Mouse (Mus musculus): ENCODE results near the gene Rps2. TPM values are rescaled to one million over a fixed set of nuclear protein-coding genes. Genes with fewer than 3 reads are reported as not detected.
A peak's percentile ranks its signal among the peaks of the same experiment; 100 is the strongest.

The Rps2 gene
- polyA plus RNA-seq, 1 experiment from 2014 or later, result 841 TPM

DNA sequence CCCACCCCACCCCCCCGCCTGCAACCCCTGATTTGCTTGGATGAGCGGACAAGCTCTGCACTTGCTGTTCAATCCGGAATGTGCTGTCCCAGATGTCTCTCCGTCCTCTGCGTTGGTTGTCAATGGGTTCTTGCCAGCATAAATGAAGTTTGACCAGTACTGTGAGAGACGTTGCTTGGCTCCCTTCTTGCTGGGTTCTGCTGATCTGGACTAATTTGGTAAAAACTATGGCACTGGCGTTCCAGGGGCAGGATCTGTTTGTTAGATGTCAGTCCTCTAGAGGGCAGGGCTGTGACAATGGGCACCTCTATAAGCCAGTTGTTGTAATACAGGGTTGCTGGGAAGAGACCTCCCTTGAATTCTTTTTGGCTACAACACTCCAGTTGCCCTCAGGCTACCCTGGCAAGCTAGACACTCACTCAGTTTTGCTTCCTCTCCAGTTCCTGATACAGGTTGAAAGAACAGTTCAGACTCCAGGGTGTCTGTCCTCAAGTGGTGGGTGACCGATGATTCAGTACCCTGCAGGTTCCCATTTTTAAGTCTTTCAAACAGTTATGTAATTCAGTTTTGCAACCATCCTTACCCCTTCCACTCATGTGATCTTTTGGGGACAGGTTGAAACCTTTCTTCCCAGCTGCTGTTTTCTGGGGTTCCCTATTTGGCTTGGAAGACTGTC, 19.4 kb downstream of the Rps2 start:
- no peak for ATAC-seq (ENCODE audit: low FRiP score)
- 23% methylated on average over 8 of the region's 8 CpGs for WGBS
- Histone ChIP-seq H3K4me2 (replicated peaks) (peak overlapping the region; percentile 72), H3K9ac (peak overlapping the region; percentile 61), H3K27ac (no peak overlapping the region), H3K9me3 (replicated peaks) (no peaks in the 10 kb centered on the region), H3K4me3 (peak overlapping the region; percentile 49), H3K4me1 (peaks cover 15% of the 10 kb centered on the region), H3K27me3 (peaks cover 2% of the 10 kb centered on the region; the same call in 1 of the 2 replicates), H3K36me3 (peaks cover 18% of the 10 kb centered on the region; the same call in 1 of the 2 replicates)

DNA sequence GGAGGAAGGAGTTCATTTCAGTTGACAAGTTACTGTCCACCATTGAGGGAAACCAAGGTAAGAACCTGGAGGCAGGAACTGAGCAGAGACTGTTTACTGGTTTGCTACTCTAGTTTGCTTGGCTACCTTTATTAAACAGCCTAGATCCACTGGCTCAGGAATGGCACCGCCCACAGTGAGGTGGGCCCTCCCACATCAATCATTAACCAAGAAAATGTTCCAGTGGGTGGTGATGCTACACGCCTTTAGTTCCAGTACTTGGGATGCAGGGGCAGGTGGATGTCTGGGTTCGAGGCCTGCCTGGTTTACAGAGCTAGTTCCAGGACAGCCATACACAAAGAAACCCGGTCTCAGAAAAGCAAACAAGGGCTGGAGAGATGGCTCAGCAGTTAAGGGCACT, 20.3 kb downstream of the Rps2 start:
- Histone ChIP-seq H3K4me2 (replicated peaks) (no peak overlapping the region), H3K27me3 (no peaks in the 10 kb centered on the region; the same call in 1 of the 2 replicates), H3K4me1 (peaks cover 15% of the 10 kb centered on the region), H3K9ac (no peak overlapping the region), H3K27ac (no peak overlapping the region), H3K4me3 (no peak overlapping the region), H3K36me3 (peaks cover 18% of the 10 kb centered on the region; the same call in 1 of the 2 replicates), H3K9me3 (replicated peaks) (no peaks in the 10 kb centered on the region)
- 84% methylated on average over 4 of the region's 4 CpGs for WGBS
- no peak for ATAC-seq (ENCODE audit: low FRiP score)

DNA sequence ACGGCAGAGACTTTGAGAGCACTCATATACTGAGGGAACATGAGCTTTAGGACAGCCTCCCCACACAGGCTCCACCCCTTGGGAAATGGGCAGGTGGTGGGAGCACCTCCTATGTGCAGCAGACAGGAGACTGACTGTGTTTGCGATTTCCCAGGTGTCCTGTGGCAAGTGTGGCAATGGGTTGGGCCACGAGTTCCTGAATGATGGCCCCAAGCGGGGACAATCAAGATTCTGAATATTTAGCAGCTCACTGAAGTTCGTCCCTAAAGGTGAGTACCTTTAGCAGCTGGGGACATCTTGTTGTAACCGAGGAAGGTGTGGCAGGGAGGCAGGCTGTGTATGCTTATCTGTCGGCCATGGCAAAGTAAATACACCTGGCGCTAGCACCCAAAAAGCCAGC, 22.0 kb downstream of the Rps2 start:
- H3K9ac ChIP-seq, result no peak overlapping the region
- H3K4me1 ChIP-seq, result peaks cover 15% of the 10 kb centered on the region
- H3K4me3 ChIP-seq, result no peak overlapping the region
- H3K4me2 ChIP-seq (replicated peaks), result no peak overlapping the region
- H3K9me3 ChIP-seq (replicated peaks), result no peaks in the 10 kb centered on the region
- WGBS, result 85% methylated on average over 8 of the region's 8 CpGs
- H3K27ac ChIP-seq, result no peak overlapping the region
- H3K36me3 ChIP-seq, result peaks cover 18% of the 10 kb centered on the region; the same call in 1 of the 2 replicates
- no peaks in the 10 kb centered on the region for H3K27me3 ChIP-seq
- ATAC-seq (ENCODE audit: low FRiP score), result no peak

DNA sequence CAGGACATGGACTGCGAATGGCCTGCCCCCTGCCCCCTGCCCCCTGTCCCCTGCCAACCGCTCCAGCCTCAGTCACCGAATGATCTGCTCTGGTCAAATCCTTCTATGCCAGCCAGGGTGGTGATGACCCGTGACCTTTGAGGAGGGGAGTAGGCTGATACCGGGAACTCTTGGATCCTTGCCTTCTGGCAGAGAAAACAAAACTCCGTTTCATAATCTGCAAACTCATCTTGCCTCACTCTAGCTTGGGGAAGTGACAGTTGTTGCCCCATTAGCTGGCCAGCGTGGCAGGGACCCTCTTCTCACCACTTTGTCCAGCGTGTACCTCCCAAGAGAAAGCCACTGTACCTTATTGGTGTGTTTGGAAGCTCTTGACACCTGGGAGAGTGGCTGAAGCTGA, 24.4 kb downstream of the Rps2 start:
- H3K4me1 ChIP-seq, result peaks cover 3% of the 10 kb centered on the region
- ATAC-seq (ENCODE audit: low FRiP score), result no peak
- no peaks in the 10 kb centered on the region for H3K9me3 ChIP-seq (replicated peaks)
- H3K27ac ChIP-seq, result no peak overlapping the region
- WGBS, result 86% methylated on average over 8 of the region's 8 CpGs
- H3K27me3 ChIP-seq, result peaks cover 7% of the 10 kb centered on the region; the same call in 1 of the 2 replicates
- no peak overlapping the region for H3K4me3 ChIP-seq
- peaks cover 18% of the 10 kb centered on the region; the same call in 1 of the 2 replicates for H3K36me3 ChIP-seq
- H3K4me2 ChIP-seq (replicated peaks), result no peak overlapping the region
- no peak overlapping the region for H3K9ac ChIP-seq

DNA sequence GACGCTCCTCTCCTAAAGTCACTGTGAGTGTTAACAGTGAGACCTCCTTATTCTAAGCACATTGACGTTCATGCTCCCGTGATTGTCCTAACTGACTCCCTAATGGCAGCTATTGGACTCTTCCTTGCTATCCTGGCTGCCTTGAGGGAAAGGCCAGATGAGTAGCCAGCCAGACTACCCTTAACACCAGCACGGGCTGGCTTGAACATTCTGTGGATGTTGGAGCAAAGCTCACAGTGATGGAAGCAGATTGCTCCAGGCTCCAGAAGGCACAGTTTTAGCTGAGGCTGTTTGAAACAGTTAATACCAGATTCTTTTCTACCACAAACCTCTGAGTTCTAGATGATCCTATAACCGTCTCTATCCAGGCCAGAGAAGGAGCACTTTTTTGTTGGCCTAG, 26.0 kb downstream of the Rps2 start:
- WGBS, result 78% methylated on average over 5 of the region's 5 CpGs
- no peaks in the 10 kb centered on the region for H3K4me1 ChIP-seq
- peaks cover 18% of the 10 kb centered on the region; the same call in 1 of the 2 replicates for H3K36me3 ChIP-seq
- H3K4me3 ChIP-seq, result no peak overlapping the region
- H3K9ac ChIP-seq, result no peak overlapping the region
- no peak overlapping the region for H3K27ac ChIP-seq
- no peak for ATAC-seq (ENCODE audit: low FRiP score)
- H3K9me3 ChIP-seq (replicated peaks), result no peaks in the 10 kb centered on the region
- peaks cover 11% of the 10 kb centered on the region for H3K27me3 ChIP-seq
- no peak overlapping the region for H3K4me2 ChIP-seq (replicated peaks)

DNA sequence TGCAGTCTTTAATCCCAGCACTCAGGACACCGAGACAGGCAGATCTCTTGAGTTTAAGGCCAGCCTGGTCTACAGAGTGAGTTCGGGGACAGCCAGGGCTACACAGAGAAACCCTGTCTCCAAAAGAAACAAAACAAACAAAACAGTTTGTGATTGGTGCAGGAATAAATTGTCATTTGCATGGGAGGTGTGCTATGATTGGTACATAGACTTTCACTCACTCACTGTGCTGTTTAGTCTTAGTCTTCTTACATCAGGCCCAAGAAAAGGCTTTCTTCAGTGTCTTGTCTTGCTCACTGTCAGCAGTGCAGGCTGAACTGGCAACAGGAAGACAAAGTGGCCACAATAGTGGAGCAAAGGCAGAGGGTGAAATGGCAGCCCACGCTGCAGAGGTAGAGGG, 26.5 kb downstream of the Rps2 start:
- H3K27me3 ChIP-seq, result peaks cover 15% of the 10 kb centered on the region
- H3K4me3 ChIP-seq, result no peak overlapping the region
- H3K4me2 ChIP-seq (replicated peaks), result no peak overlapping the region
- no peak overlapping the region for H3K27ac ChIP-seq
- H3K36me3 ChIP-seq, result peaks cover 18% of the 10 kb centered on the region; the same call in 1 of the 2 replicates
- H3K9me3 ChIP-seq (replicated peaks), result no peaks in the 10 kb centered on the region
- no peaks in the 10 kb centered on the region for H3K4me1 ChIP-seq
- no peak for ATAC-seq (ENCODE audit: low FRiP score)
- WGBS, result 73% methylated on average over 3 of the region's 3 CpGs
- H3K9ac ChIP-seq, result no peak overlapping the region

DNA sequence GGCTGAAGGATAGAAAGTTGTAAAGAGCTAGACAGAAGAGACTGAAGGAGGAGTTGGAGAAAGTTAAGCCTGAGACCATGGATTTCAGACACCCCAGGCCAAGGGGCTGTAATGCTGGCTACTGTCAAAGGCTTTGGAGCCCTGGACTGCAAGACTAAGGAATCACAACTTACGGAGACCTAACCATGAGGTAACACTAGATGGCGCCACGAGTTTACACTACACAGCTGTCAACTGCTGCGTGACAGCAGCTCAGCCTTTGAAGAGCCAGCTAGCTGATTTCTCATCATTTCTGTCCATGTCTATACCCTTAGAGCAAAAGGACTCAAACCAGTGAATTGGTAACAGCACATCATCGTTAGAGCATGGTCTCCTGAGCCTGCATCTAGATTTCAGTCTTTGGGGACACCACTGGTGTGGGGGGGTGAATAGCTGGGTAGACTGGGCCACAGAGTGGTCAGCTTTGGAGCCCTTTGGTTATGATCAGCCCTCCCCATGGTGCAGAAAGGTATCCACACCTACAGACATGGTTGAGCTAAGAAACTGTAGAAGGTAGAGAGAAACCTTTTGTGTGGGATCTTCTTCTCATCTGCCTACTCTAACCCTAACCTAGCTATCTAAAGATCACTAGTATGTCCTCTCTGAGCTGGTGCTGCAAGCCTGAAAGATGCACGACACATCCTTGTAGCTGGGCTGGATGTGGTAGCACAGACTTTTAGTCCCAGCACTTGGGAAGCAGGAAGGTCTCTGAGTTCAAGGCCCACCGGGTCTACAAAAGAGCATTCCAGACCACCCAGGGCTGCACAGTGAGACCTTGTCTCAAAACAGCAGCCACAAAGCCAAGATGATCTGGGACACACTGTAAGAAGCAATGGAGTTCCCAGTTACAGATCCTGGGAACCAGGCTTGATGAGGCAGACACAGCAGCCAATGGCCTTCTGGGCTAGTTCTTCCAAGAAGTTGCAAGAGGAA, 27.9 kb downstream of the Rps2 start:
- 20% methylated on average over 7 of the region's 7 CpGs for WGBS
- H3K36me3 ChIP-seq, result peaks cover 9% of the 10 kb centered on the region; the same call in 1 of the 2 replicates
- H3K27me3 ChIP-seq, result peaks cover 27% of the 10 kb centered on the region
- no peak overlapping the region for H3K27ac ChIP-seq
- H3K4me2 ChIP-seq (replicated peaks), result no peak overlapping the region
- H3K4me3 ChIP-seq, result no peak overlapping the region
- H3K9ac ChIP-seq, result no peak overlapping the region
- no peaks in the 10 kb centered on the region for H3K9me3 ChIP-seq (replicated peaks)
- peak; percentile 67; the same call in 1 of the 2 replicates for ATAC-seq (ENCODE audit: low FRiP score)
- no peaks in the 10 kb centered on the region for H3K4me1 ChIP-seq

DNA sequence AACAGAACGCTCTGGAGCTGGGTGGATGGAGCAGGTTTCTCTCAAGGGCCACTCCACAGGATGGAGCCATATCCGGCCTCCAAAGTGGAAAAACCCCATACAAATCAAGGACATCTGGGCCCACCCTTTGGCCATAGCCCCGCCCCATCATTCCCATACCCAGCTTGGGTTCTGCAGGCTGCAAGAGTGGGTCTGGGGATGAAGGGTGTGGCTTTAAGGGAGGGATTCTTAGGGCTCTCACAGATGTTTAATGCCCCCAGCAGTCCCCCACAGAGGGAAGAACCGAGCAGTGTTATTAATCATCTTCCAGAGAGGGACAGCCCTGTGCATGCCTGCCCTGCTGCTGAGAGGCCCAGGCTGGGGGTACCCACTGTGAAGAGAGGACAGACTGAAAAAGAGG, 29.1 kb downstream of the Rps2 start:
- Histone ChIP-seq H3K4me2 (replicated peaks) (no peak overlapping the region), H3K27me3 (peaks cover 39% of the 10 kb centered on the region), H3K36me3 (no peaks in the 10 kb centered on the region), H3K9ac (no peak overlapping the region), H3K4me1 (no peaks in the 10 kb centered on the region), H3K4me3 (no peak overlapping the region), H3K9me3 (replicated peaks) (no peaks in the 10 kb centered on the region), H3K27ac (no peak overlapping the region)
- no peak for ATAC-seq (ENCODE audit: low FRiP score)
- 45% methylated on average over 4 of the region's 4 CpGs for WGBS

DNA sequence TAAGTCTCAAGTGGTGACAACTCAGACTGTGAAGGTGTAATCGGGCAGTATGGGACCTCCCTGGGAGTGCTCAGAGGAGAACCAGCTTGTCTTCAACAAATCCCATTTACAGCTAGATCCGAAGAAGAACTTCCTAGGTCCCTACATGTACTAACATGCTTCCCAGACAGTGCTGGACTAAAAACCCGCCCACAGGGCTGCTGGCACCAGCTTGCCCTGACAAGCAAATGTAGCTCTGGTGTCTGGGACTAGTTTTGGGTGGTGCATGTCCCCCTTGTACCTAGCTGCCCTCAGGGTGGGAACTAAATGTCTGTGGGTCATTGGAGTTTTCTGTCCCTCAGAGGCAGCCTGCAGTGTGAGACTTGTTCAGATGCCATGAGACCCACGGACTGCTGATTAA, 33.6 kb downstream of the Rps2 start:
- Histone ChIP-seq H3K9me3 (replicated peaks) (no peaks in the 10 kb centered on the region), H3K36me3 (no peaks in the 10 kb centered on the region), H3K27me3 (peaks cover 83% of the 10 kb centered on the region), H3K9ac (no peak overlapping the region), H3K4me2 (replicated peaks) (no peak overlapping the region), H3K4me3 (no peak overlapping the region), H3K4me1 (peaks cover 14% of the 10 kb centered on the region), H3K27ac (no peak overlapping the region)
- ATAC-seq (ENCODE audit: low FRiP score), result no peak
- WGBS, result 19% methylated on average over 4 of the region's 4 CpGs

DNA sequence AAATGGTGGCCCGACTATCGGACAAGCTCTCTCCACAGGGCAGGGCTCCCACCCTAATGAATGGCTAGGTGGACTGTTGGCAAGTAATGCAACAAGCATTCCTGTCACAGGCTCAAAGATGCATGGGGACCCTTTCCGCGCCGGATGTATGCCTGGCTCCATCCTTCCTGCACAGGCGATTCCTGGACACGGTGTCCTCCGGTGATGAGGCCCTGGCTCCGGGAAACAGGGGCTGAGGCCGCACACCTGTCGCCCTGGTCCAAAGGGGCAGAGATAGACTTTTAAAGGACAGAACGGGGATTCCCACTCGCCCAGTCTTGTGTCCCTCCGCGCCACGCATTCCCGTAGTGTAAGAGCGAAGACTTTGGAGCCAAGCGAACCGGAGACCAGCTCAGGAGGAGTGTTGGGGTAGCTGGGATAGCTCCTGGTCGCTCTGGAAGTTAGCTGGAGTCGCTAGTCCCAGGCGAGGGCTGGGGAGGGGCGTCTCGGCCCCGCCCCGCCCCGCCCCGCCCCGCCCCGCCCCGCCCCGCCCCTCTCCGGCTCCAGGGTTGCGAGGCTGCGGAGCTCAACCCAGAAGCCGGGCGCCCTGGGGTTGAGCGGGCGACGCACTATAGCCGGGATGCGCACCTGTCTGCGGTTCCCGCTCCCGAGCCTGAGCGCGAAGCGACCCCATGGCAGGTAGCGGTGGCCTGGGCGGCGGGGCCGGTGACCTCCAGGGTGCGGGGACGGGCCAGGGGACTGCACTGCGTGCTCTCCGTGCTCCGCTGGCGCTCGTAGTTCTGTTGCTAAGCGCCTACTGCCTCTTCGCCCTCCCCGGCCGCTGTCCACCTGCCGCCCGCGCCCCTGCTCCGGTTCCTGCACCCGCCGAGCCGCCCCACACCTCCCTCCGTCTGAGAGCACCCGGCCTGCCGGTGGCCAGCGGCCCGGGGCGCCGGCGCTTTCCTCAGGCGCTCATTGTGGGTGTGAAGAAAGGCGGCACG, 34.8 kb downstream of the Rps2 start, which contains the start of gene Hs3st6:
TSS of gene Hs3st6 (plus strand) at position 574 of the 980 bp plus-strand sequence.
- peak; percentile 73 for ATAC-seq (ENCODE audit: low FRiP score)
- H3K9ac ChIP-seq, result peak within 1 kb of the TSS; percentile 60
- WGBS, result under 1% methylated on average over 82 of the region's 82 CpGs
- peaks cover 88% of the 10 kb centered on the region for H3K27me3 ChIP-seq
- no peaks in the 10 kb centered on the region for H3K9me3 ChIP-seq (replicated peaks)
- H3K27ac ChIP-seq, result no peak within 1 kb of the TSS
- no peaks in the 10 kb centered on the region for H3K36me3 ChIP-seq
- peaks cover 14% of the 10 kb centered on the region for H3K4me1 ChIP-seq
- H3K4me3 ChIP-seq, result peak within 1 kb of the TSS; percentile 49
- peak within 1 kb of the TSS; percentile 88 for H3K4me2 ChIP-seq (replicated peaks)

DNA sequence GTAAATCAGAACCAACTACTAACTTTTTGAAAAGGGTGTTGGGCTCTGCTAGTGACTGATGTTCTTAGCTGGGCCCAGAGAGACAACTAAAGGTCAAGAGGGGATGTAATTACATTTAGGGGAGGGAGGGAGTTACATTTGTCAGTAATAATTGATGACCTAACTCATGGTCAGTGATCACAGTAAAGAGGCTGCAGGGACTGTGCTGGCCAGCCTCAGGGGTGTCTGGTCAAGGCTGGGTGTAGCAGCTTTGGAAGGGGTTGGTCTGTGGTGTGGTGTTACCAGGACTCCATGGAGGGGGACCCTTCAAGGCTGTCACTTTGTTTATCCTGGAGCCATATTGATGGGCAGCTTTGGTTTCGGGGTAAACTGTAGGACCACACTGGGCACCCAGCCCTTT, 39.5 kb downstream of the Rps2 start:
- ATAC-seq (ENCODE audit: low FRiP score), result no peak
- Histone ChIP-seq H3K9me3 (replicated peaks) (no peaks in the 10 kb centered on the region), H3K27ac (no peak overlapping the region), H3K4me2 (replicated peaks) (no peak overlapping the region), H3K9ac (no peak overlapping the region), H3K4me1 (peaks cover 11% of the 10 kb centered on the region), H3K4me3 (no peak overlapping the region), H3K36me3 (no peaks in the 10 kb centered on the region), H3K27me3 (peaks cover 58% of the 10 kb centered on the region)
- 62% methylated on average over 1 of the region's 1 CpGs for WGBS
